Mouse (Mus musculus): ENCODE measurements around the gene Nat8f6. TPM values are rescaled to one million over a fixed set of nuclear protein-coding genes. Genes with fewer than 3 reads are reported as not detected.
"Not testable (repeated sequence)": the region's sequence is repeated elsewhere in the genome, so short reads cannot be mapped to it uniquely, and the experiment has no call there.

Nat8f6 gene
- polyA plus RNA-seq, 1 experiment from 2014 or later, result not detected

GRCm38 (mm10) chr6:85763127-85764070, 57.4 kb downstream of the Nat8f6 start:
- H3K9me3 ChIP-seq, H3K4me1 ChIP-seq: not testable (repeated sequence)

DNA sequence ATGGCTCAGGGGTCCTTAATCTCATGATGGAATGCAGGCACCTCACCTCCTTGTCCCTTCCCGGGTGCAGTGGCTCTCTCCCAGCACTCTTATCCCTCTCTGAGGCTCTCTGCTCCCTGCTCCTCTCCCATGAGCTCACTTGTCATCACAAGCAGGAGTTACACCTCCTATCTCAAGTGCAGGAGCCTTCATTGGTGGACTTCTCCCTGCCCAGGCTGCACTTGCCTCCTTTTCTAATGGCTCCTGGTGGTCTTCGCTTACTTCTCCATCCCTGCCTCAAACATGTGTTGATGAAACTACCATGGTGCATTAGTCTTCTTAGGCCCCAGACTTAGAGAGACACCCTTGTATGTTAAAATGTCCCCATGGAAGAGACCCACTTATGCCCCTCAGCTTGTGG, 58.1 kb downstream of the Nat8f6 start:
- H3K9me3 ChIP-seq; H3K27ac ChIP-seq; ATAC-seq (ENCODE audit: insufficient read depth, low FRiP score, low read depth); H3K36me3 ChIP-seq; H3K27me3 ChIP-seq (replicated peaks); H3K4me3 ChIP-seq (replicated peaks); H3K9ac ChIP-seq; H3K4me1 ChIP-seq; H3K4me2 ChIP-seq: not testable (repeated sequence)
- 57% methylated on average over 2 of the region's 2 CpGs for WGBS

More at GRCm38 (mm10) chr6:85763127-85764070, 57.4 kb downstream of the Nat8f6 start:
- not testable (repeated sequence) for H3K4me2 ChIP-seq; ATAC-seq (ENCODE audit: insufficient read depth, low FRiP score, low read depth); H3K27me3 ChIP-seq (replicated peaks); H3K9ac ChIP-seq; H3K27ac ChIP-seq; H3K4me3 ChIP-seq (replicated peaks); H3K36me3 ChIP-seq
- WGBS, result 69% methylated on average over 6 of the region's 6 CpGs

Small RNA genes lying within 50 kb of the gene (microRNA-seq; reads per million reads assigned to microRNA genes)
- not detected for gene Mir6375

Other genes with a start within 250 kb of the Nat8f6 start
- gene Alms1, start 233.4 kb downstream of the Nat8f6 start, polyA plus RNA-seq (2015; fragmentation: Nextera tagmentation; extraction: Ambion mirVana), result 4.0 and 5.2 TPM in 2 replicates
- gene Nat8f7, start 107.7 kb downstream of the Nat8f6 start, polyA plus RNA-seq (2015; fragmentation: Nextera tagmentation; extraction: Ambion mirVana), result not detected in 2 replicates
- gene Nat8f3, start 55.2 kb downstream of the Nat8f6 start, polyA plus RNA-seq (2015; fragmentation: Nextera tagmentation; extraction: Ambion mirVana), result 0.08 TPM in 1 of 2 replicates, not detected in the other
- gene Nat8f5, start within 50 bp of the Nat8f6 start, polyA plus RNA-seq (2015; fragmentation: Nextera tagmentation; extraction: Ambion mirVana), result not detected in 2 replicates
- 0.46 and 0.63 TPM in 2 replicates for gene Nat8, start 11.1 kb upstream of the Nat8f6 start, polyA plus RNA-seq (2015; fragmentation: Nextera tagmentation; extraction: Ambion mirVana)
- 0.04 and 0.14 TPM in 2 replicates for gene Nat8f2, start 48.2 kb upstream of the Nat8f6 start, polyA plus RNA-seq (2015; fragmentation: Nextera tagmentation; extraction: Ambion mirVana)
- gene Nat8f4, start 83.9 kb upstream of the Nat8f6 start, polyA plus RNA-seq (2015; fragmentation: Nextera tagmentation; extraction: Ambion mirVana), result 3.7 and 4.1 TPM in 2 replicates
- gene Tprkb, start 90.9 kb upstream of the Nat8f6 start, polyA plus RNA-seq (2015; fragmentation: Nextera tagmentation; extraction: Ambion mirVana), result 31.3 and 32.1 TPM in 2 replicates
- 5.9 and 6.7 TPM in 2 replicates for gene Nat8f1, start 94.7 kb upstream of the Nat8f6 start, polyA plus RNA-seq (2015; fragmentation: Nextera tagmentation; extraction: Ambion mirVana)
- 39.4 and 41.2 TPM in 2 replicates for gene Dusp11, start 140.7 kb upstream of the Nat8f6 start, polyA plus RNA-seq (2015; fragmentation: Nextera tagmentation; extraction: Ambion mirVana)
- not detected in 2 replicates for gene Figla, start 195.2 kb upstream of the Nat8f6 start, polyA plus RNA-seq (2015; fragmentation: Nextera tagmentation; extraction: Ambion mirVana)
- gene Add2, start 207.7 kb upstream of the Nat8f6 start, polyA plus RNA-seq (2015; fragmentation: Nextera tagmentation; extraction: Ambion mirVana), result 7.4 and 12.6 TPM in 2 replicates

All from stomach, embryonic 15.5 days (tissue).